Mouse (Mus musculus) retina, adult 2 months (tissue): ENCODE measurements around the gene Tnfrsf13c.

Experiments
- DNase-seq: peaks from one replicate; pipeline ENCODE4 v3.0.0-alpha.2; 2012; ENCODE audit warnings: low read depth, low spot score

Tnfrsf13c gene

DNA sequence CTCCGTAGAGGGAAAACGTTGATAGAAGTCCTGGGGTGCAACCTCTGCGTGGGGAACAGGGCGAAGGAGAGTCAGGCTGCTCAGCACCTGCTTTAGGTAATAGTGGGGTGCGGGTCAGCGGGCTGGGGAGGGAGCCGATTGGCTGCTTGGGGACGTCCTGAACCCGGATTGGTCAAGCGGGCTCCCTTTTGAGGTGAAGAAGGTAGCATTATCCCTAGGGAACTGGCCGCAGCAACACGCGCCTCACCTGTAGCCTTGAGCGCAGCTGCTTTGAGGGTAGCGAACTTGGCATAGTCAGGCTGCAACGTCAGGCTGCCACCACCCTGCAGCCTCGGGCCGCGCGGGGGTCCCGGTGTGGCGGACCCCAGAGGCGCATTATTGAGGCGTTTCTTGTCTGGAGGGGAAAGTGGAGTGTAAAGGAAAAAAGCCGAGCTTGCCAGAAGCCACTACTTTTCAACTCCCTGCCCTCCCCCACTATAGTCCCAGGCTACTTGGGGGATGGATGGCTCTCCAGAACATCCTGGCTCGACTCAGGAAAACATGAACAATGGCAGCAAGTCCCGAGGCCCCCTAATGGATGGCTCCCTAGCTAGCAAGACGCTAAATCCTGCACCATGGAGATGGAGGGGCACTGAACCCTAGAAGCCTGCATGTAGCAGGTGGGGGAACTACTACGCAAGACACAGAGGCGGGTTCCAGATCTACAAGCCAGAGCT, 16.5 kb downstream of the Tnfrsf13c start:
- no peak for DNase-seq

DNA sequence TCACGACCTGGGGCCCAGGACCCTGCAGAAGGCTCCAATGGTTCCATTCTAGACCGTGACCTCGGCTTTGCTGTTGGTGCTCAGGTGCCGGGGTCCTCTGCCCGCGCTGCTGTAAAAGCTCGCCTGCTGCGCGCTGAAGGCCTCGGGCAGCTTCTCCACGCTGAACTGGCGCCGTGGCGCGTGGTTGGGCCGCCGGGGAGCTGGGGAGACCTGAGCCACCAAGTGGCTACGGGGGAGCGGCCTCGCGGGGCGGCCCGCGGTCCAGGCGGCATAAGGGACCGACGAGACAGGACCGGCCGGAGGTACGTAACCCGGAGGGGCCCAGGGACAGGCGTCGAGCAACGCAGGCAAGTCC, 17.1 kb downstream of the Tnfrsf13c start:
- DNase-seq = no peak

DNA sequence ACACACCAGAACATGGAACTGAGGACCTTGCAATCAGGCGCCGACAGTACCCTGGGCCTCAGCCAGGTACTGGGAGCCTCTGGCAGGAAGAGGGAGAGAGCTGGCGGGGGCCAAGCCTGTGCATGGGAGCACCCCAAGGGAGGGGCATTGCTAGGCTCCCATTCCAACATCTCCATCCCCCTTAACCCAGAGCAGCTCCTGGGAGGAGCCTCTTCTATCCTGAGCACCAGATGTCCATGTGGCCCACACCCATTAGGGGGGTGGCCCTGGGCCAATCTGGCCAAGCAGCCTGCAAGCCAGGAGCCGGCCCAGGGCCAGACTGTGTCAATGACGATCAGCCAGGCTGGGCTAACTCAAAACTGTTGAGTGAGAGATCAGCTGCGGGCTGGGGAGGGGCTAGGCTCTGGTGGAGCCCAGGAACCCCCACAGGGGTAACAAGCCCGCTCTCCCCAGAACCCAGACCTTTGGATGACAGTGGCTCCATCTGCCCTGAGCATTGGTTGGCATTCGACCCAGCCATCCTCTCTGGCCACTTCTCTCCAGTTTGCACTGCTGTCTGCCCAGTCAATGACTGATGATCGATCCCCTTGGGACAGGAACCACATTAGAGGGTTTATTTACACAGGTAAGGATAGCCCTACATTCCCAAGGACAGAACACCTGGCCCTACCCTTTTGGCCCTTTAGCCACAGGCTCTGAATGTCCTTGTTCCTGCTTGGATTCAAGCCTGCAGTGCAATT, 17.6 kb downstream of the Tnfrsf13c start:
- DNase-seq = peak; percentile 48

DNA sequence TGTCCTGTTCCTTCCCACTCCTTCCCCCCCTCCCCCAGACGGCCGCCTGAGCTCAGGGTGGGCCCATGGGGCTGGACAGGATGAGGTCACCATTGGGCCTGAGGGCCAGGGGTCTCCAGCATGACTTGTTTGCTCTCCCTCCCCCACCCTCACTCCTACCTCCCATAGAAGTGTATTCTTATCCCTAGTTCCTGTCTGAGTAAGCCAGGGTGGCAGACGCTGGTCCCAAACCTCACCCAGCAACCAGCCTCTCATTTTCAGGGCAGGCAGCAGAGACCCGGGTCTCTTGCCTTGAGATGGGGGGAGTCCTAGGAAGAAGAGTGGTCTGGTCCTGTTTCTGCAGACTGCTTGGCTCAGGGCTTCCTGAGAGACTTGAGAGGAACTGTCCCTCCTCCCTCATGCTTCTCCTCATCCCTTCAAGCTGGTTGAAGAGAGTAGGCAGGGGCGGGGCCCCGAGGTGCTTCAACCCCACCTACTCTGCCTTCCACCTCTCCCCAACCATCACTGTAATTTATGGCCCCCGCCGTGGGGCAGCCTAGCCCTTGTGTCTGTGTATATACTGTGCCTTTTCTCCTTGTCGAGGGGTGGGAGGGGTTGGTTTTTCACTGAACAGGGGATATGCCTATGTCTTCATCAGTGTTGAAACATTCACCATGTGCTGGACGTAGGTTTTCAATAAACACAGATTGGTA, 19.3 kb downstream of the Tnfrsf13c start:
- no peak for DNase-seq

DNA sequence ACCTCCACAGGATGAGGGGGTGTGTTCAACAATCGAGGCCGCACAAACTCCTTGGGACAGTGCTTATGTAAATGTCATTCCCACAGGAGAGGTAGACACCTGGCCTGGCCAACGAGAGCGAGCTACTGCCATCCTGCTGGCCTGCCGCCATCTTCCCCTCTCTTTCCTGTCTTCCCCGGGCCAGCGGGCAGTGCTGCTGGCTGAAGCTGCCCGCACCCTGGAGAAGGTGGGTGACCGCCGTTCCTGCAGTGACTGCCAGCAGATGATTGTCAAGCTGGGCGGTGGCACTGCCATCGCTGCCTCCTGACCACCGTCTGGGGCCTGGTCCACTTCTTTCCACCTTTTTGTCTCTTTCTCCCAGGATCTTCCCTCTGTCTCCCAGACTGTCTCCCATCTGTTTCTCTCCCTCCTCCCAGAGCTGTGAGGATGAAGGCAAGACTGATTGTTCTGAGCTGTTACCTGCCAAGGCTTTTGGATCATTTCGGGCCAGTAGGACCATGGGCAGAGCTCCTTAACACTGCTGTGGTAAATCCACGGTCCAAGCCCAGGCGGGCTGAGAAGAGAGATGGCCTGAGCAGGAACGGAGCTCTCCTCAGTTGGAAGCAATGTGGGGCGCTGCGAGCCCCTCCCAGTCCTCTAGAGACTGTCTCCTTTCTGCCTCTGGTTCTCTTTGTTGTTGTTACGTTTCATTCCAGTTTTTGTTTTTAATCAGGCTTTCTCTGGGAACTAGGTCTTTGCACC, 20.4 kb downstream of the Tnfrsf13c start:
- no peak for DNase-seq

DNA sequence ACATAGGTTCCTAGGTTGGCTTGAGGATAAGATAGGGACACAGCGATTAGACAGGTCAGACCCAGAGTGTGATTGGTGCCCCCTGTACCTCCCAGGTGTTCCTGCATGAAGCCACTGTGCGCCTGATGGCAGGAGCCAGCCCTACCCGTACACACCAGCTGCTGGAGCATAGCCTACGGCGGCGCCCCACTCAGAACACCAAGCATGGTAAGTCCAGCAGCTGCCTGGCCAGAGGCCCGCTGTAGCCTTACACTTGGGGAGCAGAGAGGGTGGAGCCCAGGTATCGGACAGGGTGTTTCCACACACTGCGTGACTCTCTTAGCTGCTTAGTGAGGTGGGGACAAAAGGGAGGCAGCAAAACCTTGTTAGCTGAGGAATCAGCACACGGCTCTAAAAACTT, 21.1 kb downstream of the Tnfrsf13c start:
- no peak for DNase-seq

DNA sequence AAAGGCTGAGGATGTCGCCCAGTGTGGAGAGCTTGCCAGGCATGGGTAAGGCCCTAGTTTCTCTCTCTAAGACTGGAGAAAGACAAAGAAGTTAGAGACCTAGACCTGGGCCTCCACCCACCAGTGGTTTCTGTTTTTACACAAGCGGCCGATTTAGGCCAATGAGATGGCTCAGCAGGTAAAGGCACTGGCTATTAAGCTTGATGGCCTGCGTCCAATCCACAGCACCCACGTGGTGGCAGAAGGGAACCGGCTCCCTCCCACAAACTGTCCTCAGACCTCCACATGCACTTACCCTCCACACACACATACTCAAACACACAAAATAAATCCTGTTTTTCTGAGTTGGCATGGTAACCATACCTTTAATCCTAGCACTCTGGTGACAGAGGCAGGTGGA, 22.1 kb downstream of the Tnfrsf13c start:
- DNase-seq = no peak

DNA sequence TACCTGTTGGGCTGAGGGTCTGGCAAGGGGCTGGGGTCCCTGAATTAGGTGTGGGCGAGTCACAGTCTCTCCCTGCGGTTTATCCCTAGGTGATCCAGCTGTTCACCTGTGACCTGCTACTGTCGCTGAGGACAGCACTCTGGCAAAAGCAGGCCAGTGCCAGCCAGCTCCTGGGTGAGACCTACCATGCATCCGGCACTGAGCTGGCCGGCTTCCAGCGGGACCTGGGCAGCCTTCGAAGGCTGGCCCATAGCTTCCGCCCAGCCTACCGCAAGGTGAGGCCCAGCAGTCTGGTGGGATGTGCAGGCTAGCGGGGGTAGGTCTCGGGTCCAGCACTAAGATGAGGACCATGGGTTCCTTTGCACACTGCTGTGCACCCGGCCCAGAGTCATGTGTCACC, 24.6 kb downstream of the Tnfrsf13c start:
- DNase-seq = no peak

DNA sequence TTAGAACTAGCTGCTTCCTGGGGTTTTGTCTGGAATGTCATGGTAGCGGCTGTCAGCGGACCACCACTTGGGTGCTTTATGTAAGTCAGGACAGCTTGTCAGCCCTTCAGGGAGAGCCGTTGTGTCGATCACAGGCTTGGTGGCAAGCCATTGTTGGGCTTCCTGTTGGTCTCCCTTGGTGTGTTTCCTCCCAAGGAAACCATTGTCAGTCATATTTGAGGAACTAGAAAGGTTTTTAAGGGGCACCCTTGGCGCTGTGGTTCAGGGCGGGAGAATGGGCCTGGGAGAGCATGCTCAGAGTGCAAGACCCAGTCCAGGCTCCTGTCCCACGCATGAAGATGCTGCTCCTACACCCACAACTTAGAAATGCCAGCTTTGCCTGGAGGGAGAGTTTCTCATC, 25.8 kb downstream of the Tnfrsf13c start:
- no peak for DNase-seq

DNA sequence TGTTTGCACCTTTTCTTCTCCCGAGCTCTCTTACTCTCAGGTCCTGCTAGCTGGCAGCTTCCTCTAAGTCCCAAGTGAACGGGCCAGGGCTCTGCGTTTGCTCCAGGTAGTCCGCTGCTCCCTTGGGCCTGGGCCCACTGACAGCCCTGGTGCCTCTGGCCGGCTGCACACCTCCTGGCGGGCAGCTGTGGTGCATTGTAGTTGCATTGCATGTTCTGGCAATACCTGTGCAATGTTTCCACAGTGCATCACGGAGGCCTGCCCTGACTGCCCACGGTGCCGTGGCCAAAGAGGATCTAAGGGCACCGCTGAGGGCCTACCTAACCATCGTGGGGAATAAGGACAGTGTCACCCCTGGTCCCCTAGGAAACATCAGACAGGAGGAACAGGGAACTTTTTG, 26.2 kb downstream of the Tnfrsf13c start:
- DNase-seq = no peak

DNA sequence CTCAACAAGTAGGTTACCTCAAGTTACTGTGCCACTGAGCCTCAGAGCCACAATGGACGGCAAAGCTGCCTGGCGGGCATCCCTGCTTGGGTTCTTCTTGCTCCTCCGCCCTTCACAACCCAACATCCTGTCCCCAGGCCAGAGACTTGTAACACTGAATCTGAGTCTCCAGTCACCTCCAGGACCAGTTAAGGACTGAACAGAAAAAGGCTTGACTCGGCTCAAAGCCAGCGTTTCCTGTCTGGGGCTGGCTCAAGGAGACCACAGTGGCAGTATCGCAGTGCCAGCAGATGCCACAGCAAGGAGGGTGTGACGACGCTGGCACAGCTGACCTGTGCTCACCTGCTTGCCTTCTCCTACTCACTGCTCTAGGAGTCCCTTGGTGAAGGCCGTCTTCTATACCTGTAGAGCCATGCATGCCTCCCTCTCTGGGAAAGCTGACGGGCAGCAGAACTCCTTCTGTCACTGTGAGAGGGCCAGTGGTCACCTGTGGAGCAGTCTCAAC, 26.9 kb downstream of the Tnfrsf13c start:
- no peak for DNase-seq

DNA sequence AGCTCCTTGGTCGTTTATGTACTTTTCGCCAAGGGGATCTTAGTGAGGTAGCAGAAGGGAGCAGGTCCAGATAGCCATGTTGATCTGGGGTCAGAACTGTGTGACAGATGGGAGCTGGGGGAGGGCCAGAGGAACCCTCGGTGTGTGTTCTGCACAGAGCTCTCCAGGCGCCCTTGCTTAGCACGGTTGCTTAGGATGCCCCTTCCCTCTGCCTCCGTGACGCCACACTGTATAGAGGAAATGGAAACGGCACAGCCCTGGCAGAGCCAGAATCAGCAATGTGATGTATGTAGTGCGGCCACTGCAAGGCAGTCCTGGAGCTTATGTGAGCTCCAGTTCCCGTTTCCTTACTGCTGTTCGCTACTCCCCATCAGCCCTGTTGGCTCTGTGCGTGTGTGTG, 27.9 kb downstream of the Tnfrsf13c start:
- no peak for DNase-seq

DNA sequence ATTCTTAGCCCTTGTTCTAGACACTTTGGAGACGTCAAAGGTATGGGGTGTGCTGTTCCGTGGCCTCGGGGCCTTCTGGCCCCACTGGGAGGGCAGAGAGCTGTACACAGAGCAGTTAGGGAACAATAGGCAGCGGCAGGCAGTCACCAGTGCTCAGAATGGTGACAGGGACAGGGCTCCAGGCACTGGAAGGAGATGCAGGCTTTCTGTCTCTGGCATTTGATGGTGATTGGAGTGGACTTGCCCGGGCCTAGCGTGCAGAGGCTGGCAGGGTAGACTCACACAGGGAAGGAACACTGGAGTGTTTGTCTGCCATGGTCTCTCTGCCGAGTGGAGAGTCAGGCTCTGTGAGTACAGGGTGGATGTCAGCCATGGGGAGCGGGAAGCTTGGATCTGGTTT, 31.6 kb downstream of the Tnfrsf13c start:
- DNase-seq = no peak

DNA sequence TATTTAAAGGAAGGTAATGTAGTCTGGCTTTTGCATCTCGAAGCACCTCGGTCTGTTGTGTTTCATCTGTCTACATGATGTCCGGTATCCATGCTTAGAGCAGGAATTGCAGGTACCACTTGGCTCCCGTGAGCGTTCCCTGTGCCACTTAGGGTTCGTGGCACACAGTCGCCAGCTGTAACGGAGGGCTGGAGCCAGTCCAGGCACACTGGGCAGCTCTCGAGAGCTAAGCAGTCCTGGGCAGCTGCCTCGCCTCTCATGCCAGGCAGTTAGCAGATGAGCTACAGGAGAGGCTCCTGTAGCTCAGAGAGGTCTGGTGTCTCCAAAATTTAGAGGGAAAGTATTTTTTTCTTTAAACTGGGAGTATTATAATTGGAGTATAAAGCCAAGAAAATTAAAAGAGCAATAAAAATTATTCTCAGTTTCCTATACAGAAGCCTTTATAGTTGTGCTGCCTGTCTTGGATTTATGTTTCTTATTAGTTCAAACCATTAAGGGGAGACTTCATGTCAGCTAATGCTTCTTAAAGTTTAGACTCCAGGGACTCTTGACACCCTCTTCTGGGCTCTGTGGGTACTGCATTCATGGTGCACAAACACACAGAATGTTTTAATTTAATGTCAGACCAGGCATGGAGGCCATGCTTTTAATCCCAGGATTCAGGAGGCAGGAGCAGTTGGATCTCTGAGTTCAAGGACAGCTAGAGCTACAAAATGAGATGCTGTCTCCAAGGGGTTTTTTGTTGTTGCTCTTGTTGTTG, 35.5 kb downstream of the Tnfrsf13c start:
- DNase-seq = no peak

DNA sequence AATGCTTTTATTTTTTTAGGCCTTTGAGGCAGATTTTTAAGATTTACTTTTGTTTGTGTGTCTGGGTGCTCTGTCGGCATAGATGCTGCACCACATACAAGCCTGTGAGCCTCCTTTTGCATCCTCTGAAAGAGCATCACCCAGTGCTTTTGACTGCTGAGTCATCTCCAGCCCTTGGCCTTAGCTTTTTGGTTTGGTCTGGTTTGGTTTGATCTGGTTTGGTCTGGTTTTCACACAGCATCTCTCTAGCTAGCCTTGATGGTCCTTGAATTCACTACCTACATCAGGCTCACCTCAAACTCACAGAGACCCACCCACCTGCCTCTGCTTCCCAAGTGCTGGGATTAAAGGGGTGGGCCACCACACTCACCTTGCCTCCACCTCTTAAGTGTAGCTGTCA, 36.2 kb downstream of the Tnfrsf13c start:
- no peak for DNase-seq

DNA sequence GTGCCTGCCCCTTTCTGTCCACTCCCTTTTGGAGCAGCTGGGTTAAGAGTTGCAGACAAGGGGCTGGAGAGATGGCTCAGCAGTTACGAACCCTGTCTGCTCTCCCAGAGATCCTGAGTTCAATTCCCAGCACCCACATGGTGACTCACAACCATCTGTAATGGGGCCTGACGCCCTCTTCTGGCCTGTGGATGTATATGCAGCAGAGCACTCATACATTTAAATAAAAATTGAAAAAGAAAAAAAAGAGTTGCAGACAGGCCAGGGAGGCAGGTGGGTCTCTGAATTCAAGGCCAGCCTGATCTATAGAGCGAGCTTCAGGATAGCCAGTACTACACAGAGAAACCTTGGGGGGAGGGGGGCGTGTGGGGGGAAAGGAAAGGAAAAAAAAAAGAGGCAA, 36.8 kb downstream of the Tnfrsf13c start:
- DNase-seq = no peak

DNA sequence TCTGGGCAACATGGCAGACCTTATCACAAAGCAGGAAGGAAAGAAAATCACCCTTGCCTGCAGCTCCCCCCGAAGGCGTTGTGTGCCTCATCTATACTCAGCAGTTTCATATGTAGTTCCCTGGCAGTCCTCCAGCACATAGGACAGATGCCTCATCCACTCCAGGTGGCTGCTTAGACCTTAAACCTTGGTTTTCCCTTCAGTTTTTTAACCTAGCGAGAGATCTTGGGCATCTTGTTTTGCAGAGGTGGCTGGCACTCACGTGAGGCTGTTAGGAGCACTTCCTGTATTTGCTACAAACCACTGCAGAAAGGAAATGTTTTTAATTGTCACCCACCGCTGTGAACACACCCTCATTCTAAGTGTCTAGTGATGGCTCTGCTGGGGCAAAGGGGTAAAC, 37.2 kb downstream of the Tnfrsf13c start:
- DNase-seq = no peak

DNA sequence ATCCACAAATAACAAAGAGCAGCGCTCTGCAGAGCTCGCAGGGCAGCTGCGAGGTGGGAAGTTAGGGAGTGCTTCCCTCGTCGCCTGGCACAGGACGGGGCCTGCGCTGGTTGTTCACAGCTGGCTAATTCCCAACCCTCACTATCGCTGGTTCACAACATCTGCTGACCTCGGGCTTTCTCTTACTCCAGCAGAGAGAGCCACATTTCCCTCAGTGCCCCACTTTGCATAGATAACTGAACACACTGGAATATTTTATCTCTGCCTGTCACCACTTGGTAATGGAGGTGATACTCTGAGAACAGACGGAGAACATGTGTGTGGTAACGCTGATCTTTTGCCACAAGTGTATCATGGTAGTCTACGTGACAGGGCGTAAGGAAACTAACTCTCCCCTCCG, 38.0 kb downstream of the Tnfrsf13c start:
- DNase-seq = no peak

DNA sequence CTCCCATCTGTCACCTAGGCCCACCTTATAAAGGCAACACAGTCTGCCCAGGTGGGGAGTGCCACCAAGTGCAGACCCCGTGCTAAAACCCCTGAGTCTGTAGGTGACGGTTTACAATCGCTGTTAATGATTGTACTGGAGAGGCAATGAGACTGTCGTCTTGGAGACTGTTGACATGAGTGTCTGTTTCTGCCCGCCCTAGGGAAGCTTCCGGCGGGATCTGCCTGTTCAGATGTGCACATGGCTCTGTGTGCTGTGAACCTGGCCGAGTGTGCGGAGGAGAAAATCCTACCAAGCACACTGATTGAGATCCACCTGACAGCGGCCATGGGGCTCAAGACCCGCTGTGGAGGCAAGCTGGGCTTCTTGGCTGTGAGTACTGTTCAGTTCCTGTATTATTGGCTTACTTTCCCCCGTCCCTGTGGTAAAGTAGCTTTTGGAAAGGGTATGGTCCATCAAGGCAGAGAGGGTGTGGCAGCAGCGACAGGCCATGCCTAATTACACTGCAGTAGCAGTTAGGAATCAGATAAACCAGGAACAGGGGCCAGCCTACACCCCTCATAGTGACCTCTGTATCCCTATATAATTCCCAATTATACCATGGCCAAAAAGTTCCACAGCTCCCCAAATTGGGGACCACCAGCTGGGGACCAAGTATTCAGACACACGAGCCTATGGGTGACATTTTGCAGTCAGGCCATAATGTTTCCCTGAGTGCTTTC, 38.9 kb downstream of the Tnfrsf13c start:
- DNase-seq = no peak

DNA sequence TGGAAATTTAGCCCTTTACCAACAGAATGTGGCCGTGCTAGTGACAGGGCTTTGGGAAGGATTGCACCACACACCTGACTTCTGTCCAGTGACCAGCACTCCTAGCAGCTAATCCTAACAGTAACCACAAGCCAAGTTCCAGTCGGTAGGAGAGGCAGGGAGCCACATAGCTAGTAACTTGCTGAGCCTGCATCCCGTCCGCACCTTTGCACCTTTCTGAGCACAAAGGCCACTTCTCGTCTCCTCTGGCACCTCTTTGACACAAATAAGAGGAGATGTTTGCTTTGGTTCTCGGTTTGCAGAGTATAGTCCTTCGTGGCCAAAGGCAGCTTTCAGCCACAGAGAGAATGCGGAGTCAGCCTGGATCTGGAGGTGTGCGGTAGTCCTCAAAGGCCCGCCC, 39.5 kb downstream of the Tnfrsf13c start:
- DNase-seq = no peak

DNA sequence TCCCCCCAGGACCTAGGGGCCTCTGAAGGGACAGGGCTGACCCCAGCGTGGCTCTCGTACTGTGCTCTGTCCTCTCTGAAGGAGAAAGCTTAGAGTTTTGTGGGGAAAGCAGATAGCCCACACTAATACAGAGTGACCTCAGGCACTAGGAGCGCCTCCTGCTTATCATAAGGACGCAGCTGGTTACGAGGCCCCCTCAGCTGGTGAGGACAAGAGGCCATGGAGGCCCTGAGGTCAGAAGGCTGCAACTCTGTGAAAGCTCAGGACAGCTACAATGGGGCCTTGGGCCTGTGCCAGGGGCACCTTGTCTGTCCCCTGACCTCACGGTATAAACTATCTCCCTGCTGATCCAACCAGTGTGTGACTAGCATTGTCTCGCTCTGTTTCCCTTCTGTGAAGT, 40.0 kb downstream of the Tnfrsf13c start:
- no peak for DNase-seq
